Comparison of ENCODE assay signal across 8 mouse cellular contexts in the genomic region with DNA sequence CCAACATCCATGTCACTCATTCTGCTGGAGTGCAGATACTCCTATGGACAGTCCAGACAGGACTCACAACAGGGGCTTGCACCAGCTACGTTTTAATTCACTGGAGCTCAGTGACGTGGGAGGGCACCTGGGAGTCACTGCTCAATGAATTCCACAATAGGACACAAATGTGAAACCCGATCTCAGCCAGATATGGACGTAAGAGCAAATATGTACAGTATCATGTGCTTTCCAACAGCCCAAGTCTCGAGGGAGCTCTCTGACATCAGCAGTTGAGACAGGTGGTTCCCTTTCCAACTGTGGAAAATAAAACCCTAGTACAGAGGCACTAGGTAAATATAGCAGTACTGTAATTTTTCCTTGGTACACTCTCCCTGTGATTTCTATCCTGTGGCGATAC. TPM values are rescaled to one million over a fixed set of nuclear protein-coding genes. Genes with fewer than 3 reads are reported as not detected.
A peak's percentile ranks its signal among the peaks of the same experiment; 100 is the strongest.
DNase-seq lines count a peak whose midpoint lies in the region; ATAC-seq lines count a peak whose summit lies in the region.

A gene (minus strand): TSS at position 68 of the 400 bp plus-strand sequence.

- intact Hi-C loops in gastrocnemius, postnatal 36 days (cut with DNase I) = no loop called here
- intact Hi-C loops in left cerebral cortex, postnatal 25 days (cut with DNase I) = no loop called here

- ATAC-seq in frontal cortex, adult (ENCODE audit: low TSS enrichment) = peak; percentile 51

- DNase-seq in frontal cortex, postnatal 25 days (ENCODE audit: low spot score in 2 of 2) = no peak
- DNase-seq in NIH3T3 (ENCODE audit: low read depth) = peak; percentile 11
- DNase-seq in gastrocnemius, postnatal 36 days = no peak
- peak in 1 of 2 experiments; percentile 11 for DNase-seq in left cerebral cortex, postnatal 25 days (ENCODE audit: low spot score in 2 of 2)
- DNase-seq in testis, postnatal 14 days (ENCODE audit: low spot score) = no peak
- no peak for DNase-seq in spleen, adult 18-20 months
- DNase-seq in right cerebral cortex, postnatal 36 days (ENCODE audit: low spot score in 2 of 2) = no peak

RNA-seq across cellular contexts. Expression of the gene that starts here (rescaled TPM):
- total RNA-seq in gastrocnemius, postnatal 36 days (2021) = 10 to 100 TPM; 32.1 to 59.9 TPM
- 10 to 100 TPM; 51.4 to 53.7 TPM for total RNA-seq in left cerebral cortex, postnatal 25 days (2021)
